Mouse (Mus musculus) limb, embryonic 11.5 days (tissue): ENCODE data around the gene Ccdc24. TPM values are rescaled to one million over a fixed set of nuclear protein-coding genes. Genes with fewer than 3 reads are reported as not detected.

Experiments used
- ATAC-seq: fragments of 200-750 bp; cut with Nextera tagmentation; 2 replicates; pipeline ENCODE4 v1.8.0; 2017; ENCODE audit warnings: low read depth; ENCODE audit not compliant: insufficient number of reproducible peaks, low FRiP score, low TSS enrichment
- DNase-seq: peaks from one replicate; pipeline ENCODE4 v3.0.0-alpha.2; 2015; ENCODE audit warnings: low spot score
- H3K27ac ChIP-seq: fragments of 300-500 bp; sonication (generic); replicated peaks from 2 replicates; pipeline ENCODE4 v1.5.1; 2014; ENCODE audit warnings: low read depth, mild to moderate bottlenecking, low read length
- H3K27me3 ChIP-seq: fragments of 300-500 bp; sonication (generic); 2 replicates; pipeline ENCODE4 v1.6.1; 2014; ENCODE audit warnings: mild to moderate bottlenecking, low read length, mixed read lengths; ENCODE audit not compliant: control insufficient read depth, insufficient read depth
- H3K36me3 ChIP-seq: fragments of 300-500 bp; sonication (generic); 2 replicates; pipeline ENCODE4 v1.6.1; 2014; ENCODE audit warnings: mild to moderate bottlenecking, low read length, moderate library complexity, mixed read lengths; ENCODE audit not compliant: control insufficient read depth, insufficient read depth
- H3K4me1 ChIP-seq: fragments of 300-500 bp; sonication (generic); 2 replicates; pipeline ENCODE4 v1.6.1; 2014; ENCODE audit warnings: low read length, mixed read lengths; ENCODE audit not compliant: control insufficient read depth, insufficient read depth
- H3K4me2 ChIP-seq: fragments of 300-500 bp; sonication (generic); 2 replicates; pipeline ENCODE4 v1.6.1; 2014; ENCODE audit warnings: low read depth, mild to moderate bottlenecking, moderate library complexity; ENCODE audit not compliant: severe bottlenecking
- H3K4me3 ChIP-seq: fragments of 300-500 bp; sonication (generic); 2 replicates; pipeline ENCODE4 v1.5.1; 2014; ENCODE audit warnings: low read depth, low read length
- H3K9ac ChIP-seq: fragments of 300-500 bp; sonication (generic); 2 replicates; pipeline ENCODE4 v1.6.1; 2014; ENCODE audit warnings: mild to moderate bottlenecking, low read length
- H3K9me3 ChIP-seq: fragments of 300-500 bp; sonication (generic); 2 replicates; pipeline ENCODE4 v1.6.1; 2016; ENCODE audit warnings: low read length; ENCODE audit not compliant: control insufficient read depth
- WGBS: fragments of 180-500 bp; shearing (Covaris S2); extraction: QIAGEN DNeasy Blood & Tissue Kit; methylation state at CpG from one replicate; pipeline ENCODE4 v1.1.7; 2014; 5-methylcytosine and 5-hydroxymethylcytosine counted together
- polyA plus RNA-seq: library from polyadenylated mRNA; unstranded; fragments of >200 nt; fragmentation: Nextera tagmentation; extraction: Ambion mirVana; gene quantifications from 2 replicates; pipeline ENCODE4 v1.2.1, GENCODE M21; 2014

Gene Ccdc24
- polyA plus RNA-seq, 1 experiment from 2014 or later, result 1.0 TPM

DNA sequence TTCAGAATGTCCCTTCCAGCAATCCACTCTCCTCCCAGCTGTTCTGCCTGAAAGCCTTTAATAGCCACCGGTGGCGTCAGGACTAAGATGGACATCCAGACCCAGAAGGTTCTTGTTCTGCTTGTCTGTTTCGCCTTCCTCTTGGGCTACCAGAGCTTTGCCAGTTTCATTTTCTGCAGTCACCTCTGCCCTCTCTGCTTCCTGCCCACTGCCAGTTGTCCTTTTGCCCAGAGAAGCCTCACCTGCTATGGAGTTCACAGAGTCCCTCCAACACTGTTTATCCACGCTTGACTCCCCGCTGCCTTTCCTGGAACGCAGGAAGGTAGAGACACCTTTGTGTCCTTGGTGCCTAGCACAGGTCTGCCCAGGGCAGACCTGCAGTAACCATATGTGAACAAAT is 33.0 kb downstream of the Ccdc24 start:
- WGBS, result 80% methylated on average over 6 of the region's 6 CpGs
- Histone ChIP-seq H3K27me3 (no peaks in the 10 kb centered on the region), H3K4me2 (no peak overlapping the region), H3K4me1 (peaks cover 9% of the 10 kb centered on the region), H3K27ac (no peak overlapping the region), H3K9me3 (no peaks in the 10 kb centered on the region), H3K4me3 (no peak overlapping the region), H3K36me3 (no peaks in the 10 kb centered on the region), H3K9ac (no peak overlapping the region)
- DNase-seq, result no peak
- no peak for ATAC-seq

GRCm38 (mm10) chr4:117837271-117837670 is 35.1 kb downstream of the Ccdc24 start:
- H3K9ac ChIP-seq, result no peak overlapping the region
- 68% methylated on average over 4 of the region's 4 CpGs for WGBS
- H3K4me1 ChIP-seq, result peaks cover 14% of the 10 kb centered on the region
- no peak overlapping the region; the same call in 1 of the 2 replicates for H3K4me3 ChIP-seq
- no peak overlapping the region; the same call in 1 of the 2 replicates for H3K4me2 ChIP-seq
- H3K27ac ChIP-seq, result no peak overlapping the region
- no peak for ATAC-seq
- no peaks in the 10 kb centered on the region for H3K9me3 ChIP-seq
- H3K36me3 ChIP-seq, result no peaks in the 10 kb centered on the region
- H3K27me3 ChIP-seq, result no peaks in the 10 kb centered on the region
- DNase-seq, result no peak

GRCm38 (mm10) chr4:117836204-117836767 is 36.1 kb downstream of the Ccdc24 start:
- Histone ChIP-seq H3K9ac (peak overlapping the region; percentile 87), H3K4me1 (peaks cover 14% of the 10 kb centered on the region), H3K9me3 (no peaks in the 10 kb centered on the region), H3K4me3 (peak overlapping the region; percentile 85), H3K4me2 (peak overlapping the region; percentile 92), H3K27me3 (no peaks in the 10 kb centered on the region), H3K36me3 (no peaks in the 10 kb centered on the region), H3K27ac (peak overlapping the region; percentile 68)
- ATAC-seq (peak; percentile 90), DNase-seq (peak; percentile 93)
- WGBS, result under 1% methylated on average over 45 of the region's 48 CpGs

- Histone ChIP-seq H3K9ac (peak overlapping the region; percentile 87), H3K4me2 (peak overlapping the region; percentile 92), H3K4me3 (peak overlapping the region; percentile 85), H3K4me1 (peaks cover 14% of the 10 kb centered on the region), H3K9me3 (no peaks in the 10 kb centered on the region), H3K36me3 (no peaks in the 10 kb centered on the region), H3K27ac (peak overlapping the region; percentile 68), H3K27me3 (no peaks in the 10 kb centered on the region)
- 0% methylated on average over 57 of the region's 60 CpGs for WGBS
- no peak for DNase-seq
- ATAC-seq, result peak; percentile 27; the same call in 1 of the 2 replicates
Measured at GRCm38 (mm10) chr4:117835531-117836111, 36.7 kb downstream of the Ccdc24 start.

DNA sequence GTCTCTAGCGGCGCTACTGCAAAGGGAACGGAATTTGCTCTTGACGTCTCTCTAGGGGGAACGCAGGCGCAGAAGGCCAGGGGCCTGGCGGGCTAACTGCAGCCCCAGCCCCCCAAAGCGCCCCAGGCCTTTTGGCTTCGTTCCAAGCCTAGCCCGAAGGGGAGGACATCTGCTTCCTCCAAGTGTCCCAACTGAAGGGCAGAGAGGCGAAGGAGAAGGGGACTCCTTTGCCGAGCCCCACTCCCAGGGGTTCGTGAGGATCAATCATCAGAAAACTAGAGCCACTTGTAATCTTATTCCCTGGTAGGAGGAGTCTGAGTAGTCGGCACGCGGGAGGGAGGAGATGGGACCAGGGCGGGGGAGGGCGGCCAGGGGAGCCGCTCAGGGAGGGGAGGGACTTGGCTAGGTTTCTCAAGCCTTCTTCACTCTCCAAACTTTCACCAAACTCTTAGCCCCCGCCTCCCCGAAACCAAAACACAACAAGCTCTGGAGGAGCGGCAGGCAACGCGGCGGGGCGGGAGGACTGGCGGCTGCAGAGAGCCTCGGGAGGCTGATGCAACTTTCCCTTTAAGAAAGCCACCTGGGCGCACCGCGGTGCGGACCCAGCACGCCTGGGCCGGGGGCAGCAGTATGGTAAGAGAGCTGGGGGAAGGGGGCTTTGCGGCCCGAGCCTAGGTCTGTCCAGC is 37.4 kb downstream of the Ccdc24 start:
- under 1% methylated on average over 36 of the region's 36 CpGs for WGBS
- Histone ChIP-seq H3K4me3 (peak overlapping the region; percentile 85), H3K27ac (peak overlapping the region; percentile 68), H3K9ac (peak overlapping the region; percentile 87), H3K4me1 (peaks cover 14% of the 10 kb centered on the region), H3K9me3 (no peaks in the 10 kb centered on the region), H3K27me3 (no peaks in the 10 kb centered on the region), H3K36me3 (no peaks in the 10 kb centered on the region), H3K4me2 (peak overlapping the region; percentile 92)
- ATAC-seq (peak; percentile 63), DNase-seq (peak; percentile 85)

GRCm38 (mm10) chr4:117834457-117834844 is 37.9 kb downstream of the Ccdc24 start, which contains the start of gene Slc6a9:
TSS of gene Slc6a9 (plus strand) at chr4:117834506.
- Histone ChIP-seq H3K27ac (peak within 1 kb of the TSS; percentile 68), H3K4me3 (peak within 1 kb of the TSS; percentile 85), H3K4me2 (peak within 1 kb of the TSS; percentile 92), H3K9ac (peak within 1 kb of the TSS; percentile 87), H3K9me3 (no peaks in the 10 kb centered on the region), H3K36me3 (no peaks in the 10 kb centered on the region), H3K4me1 (peaks cover 14% of the 10 kb centered on the region), H3K27me3 (no peaks in the 10 kb centered on the region)
- DNase-seq, result no peak
- no peak; the same call in 1 of the 2 replicates for ATAC-seq
- WGBS, result 20% methylated on average over 3 of the region's 3 CpGs

DNA sequence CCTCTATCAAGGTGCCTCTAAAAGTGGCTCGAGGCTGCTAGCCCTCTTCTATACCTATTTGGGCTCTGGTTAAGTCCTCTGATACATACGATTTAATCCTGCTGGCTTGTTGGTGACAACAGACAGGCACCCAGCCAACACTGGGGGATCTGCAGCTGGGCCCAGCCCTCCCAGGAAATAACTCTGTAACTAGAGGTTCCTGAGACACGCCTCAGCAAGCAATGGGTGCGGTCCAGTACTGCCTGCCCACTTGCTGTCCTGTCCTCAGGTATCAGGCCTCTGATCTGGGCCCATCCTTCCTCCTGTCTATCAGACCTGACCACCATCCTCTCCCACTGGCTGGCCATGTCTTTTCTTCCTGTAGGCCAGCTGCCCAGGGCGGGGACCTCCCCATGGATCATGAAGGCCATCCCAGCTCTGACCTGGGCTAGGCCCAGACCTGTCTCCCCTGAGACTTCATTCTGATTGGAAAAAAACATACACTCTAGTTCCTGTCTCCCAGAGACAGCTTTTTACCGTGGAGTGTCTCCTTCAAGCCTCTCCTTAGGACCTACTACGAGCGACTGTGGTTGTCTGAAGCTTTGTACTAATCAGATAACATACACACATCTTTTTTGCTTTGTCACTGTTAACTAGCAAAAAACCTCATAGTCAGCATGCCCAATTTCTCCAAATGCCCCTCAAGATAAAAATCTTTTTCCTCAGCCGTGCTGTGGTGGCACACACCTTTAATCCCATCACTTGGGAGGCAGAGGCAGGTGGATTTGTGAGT is 40.3 kb downstream of the Ccdc24 start:
- no peaks in the 10 kb centered on the region for H3K27me3 ChIP-seq
- H3K27ac ChIP-seq, result no peak overlapping the region
- no peak overlapping the region for H3K4me3 ChIP-seq
- ATAC-seq (no peak), DNase-seq (no peak)
- no peak overlapping the region for H3K9ac ChIP-seq
- peaks cover 13% of the 10 kb centered on the region for H3K4me1 ChIP-seq
- WGBS, result 78% methylated on average over 9 of the region's 9 CpGs
- H3K36me3 ChIP-seq, result no peaks in the 10 kb centered on the region
- no peaks in the 10 kb centered on the region for H3K9me3 ChIP-seq
- H3K4me2 ChIP-seq, result no peak overlapping the region

GRCm38 (mm10) chr4:117831499-117831898 is 40.9 kb downstream of the Ccdc24 start:
- no peaks in the 10 kb centered on the region for H3K36me3 ChIP-seq
- H3K9me3 ChIP-seq, result no peaks in the 10 kb centered on the region
- no peak overlapping the region for H3K4me2 ChIP-seq
- ATAC-seq (no peak), DNase-seq (no peak)
- H3K4me3 ChIP-seq, result no peak overlapping the region
- no peak overlapping the region for H3K27ac ChIP-seq
- H3K4me1 ChIP-seq, result peaks cover 9% of the 10 kb centered on the region
- H3K9ac ChIP-seq, result no peak overlapping the region
- H3K27me3 ChIP-seq, result no peaks in the 10 kb centered on the region
- WGBS, result 68% methylated on average over 2 of the region's 2 CpGs
